Mouse (Mus musculus): Measurements from ENCODE around the gene Myh7.
A peak's percentile ranks its signal among the peaks of the same experiment; 100 is the strongest.

- TF ChIP-seq CTCF (IDR thresholded peaks at IDR 0.05; ENCODE audit: low read depth) (peak; percentile 36; the same call in 1 of the 2 replicates), EP300 (IDR thresholded peaks at IDR 0.05; ENCODE audit: low read depth) (no peak)
Measured at GRCm38 (mm10) chr14:55025527-55025926, 31.1 kb upstream of the Myh7 start.
